Mouse (Mus musculus): ENCODE measurements around the gene Sla2. TPM values are rescaled to one million over a fixed set of nuclear protein-coding genes. Genes with fewer than 3 reads are reported as not detected.
A peak's percentile ranks its signal among the peaks of the same experiment; 100 is the strongest.

Sla2 gene
- polyA plus RNA-seq, 1 experiment from 2014 or later = 0.49 TPM

DNA sequence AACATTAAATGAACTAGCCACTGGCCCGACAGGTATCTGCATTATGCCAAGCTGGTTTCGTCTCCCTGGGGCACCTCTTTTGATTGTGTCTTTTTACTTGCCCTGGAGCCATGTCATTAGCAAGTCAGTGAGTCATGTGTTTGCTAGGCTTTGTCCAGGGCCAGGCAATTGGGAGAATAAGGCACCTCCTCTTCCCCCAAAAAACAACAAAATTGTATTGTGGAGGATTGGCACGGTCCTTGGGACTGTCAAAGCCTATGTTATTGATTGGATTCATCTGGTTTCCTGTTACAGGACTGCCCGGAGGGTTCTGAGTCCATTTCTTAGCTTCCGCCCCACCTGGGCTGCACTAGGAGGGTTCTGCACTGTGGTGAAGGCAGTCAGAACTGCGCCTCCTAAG lies 39.3 kb downstream of the Sla2 start:
- Histone ChIP-seq H3K9me3 (ENCODE audit: low read length) (no peaks in the 10 kb centered on the region), H3K36me3 (ENCODE audit: insufficient read depth, low read length) (no peaks in the 10 kb centered on the region), H3K4me3 (ENCODE audit: low read depth, low read length) (no peak overlapping the region), H3K4me1 (ENCODE audit: insufficient read depth, low read depth, low read length) (peaks cover 22% of the 10 kb centered on the region), H3K4me2 (replicated peaks; ENCODE audit: low read depth, low read length) (no peak overlapping the region), H3K27ac (ENCODE audit: low read length) (no peak overlapping the region), H3K9ac (replicated peaks; ENCODE audit: low read depth) (no peak overlapping the region), H3K27me3 (replicated peaks; ENCODE audit: insufficient read depth, low read length) (no peaks in the 10 kb centered on the region)
- TF ChIP-seq CTCF (IDR thresholded peaks at IDR 0.05) = no peak
- no peak for TF ChIP-seq EP300 (IDR thresholded peaks at IDR 0.05)
- WGBS = 72% methylated on average over 6 of the region's 6 CpGs
- no peak for ATAC-seq
- no peak for DNase-seq (ENCODE audit: low spot score)

- Histone ChIP-seq H3K36me3 (ENCODE audit: insufficient read depth, low read length) (no peaks in the 10 kb centered on the region), H3K27ac (ENCODE audit: low read length) (peak overlapping the region; percentile 66; the same call in 1 of the 2 replicates), H3K9ac (replicated peaks; ENCODE audit: low read depth) (no peak overlapping the region), H3K4me1 (ENCODE audit: insufficient read depth, low read depth, low read length) (peaks cover 36% of the 10 kb centered on the region), H3K4me2 (replicated peaks; ENCODE audit: low read depth, low read length) (no peak overlapping the region), H3K9me3 (ENCODE audit: low read length) (no peaks in the 10 kb centered on the region), H3K4me3 (ENCODE audit: low read depth, low read length) (no peak overlapping the region), H3K27me3 (replicated peaks; ENCODE audit: insufficient read depth, low read length) (no peaks in the 10 kb centered on the region)
- TF ChIP-seq EP300 (IDR thresholded peaks at IDR 0.05) (no peak), CTCF (IDR thresholded peaks at IDR 0.05) (no peak)
- peak; percentile 46 for DNase-seq (ENCODE audit: low spot score)
- WGBS = 21% methylated on average over 10 of the region's 10 CpGs
- no peak for ATAC-seq
These were observed 42.3 kb downstream of the Sla2 start for GRCm38 (mm10) chr2:156844715-156845114.

- TF ChIP-seq CTCF (IDR thresholded peaks at IDR 0.05) (no peak), EP300 (IDR thresholded peaks at IDR 0.05) (no peak)
- Histone ChIP-seq H3K9me3 (ENCODE audit: low read length) (no peaks in the 10 kb centered on the region), H3K27ac (ENCODE audit: low read length) (no peak overlapping the region), H3K4me3 (ENCODE audit: low read depth, low read length) (no peak overlapping the region), H3K27me3 (replicated peaks; ENCODE audit: insufficient read depth, low read length) (no peaks in the 10 kb centered on the region), H3K9ac (replicated peaks; ENCODE audit: low read depth) (no peak overlapping the region), H3K4me2 (replicated peaks; ENCODE audit: low read depth, low read length) (no peak overlapping the region), H3K36me3 (ENCODE audit: insufficient read depth, low read length) (no peaks in the 10 kb centered on the region), H3K4me1 (ENCODE audit: insufficient read depth, low read depth, low read length) (peaks cover 36% of the 10 kb centered on the region)
- DNase-seq (ENCODE audit: low spot score) = no peak
- 60% methylated on average over 10 of the region's 10 CpGs for WGBS
- ATAC-seq = no peak
These were observed 43.7 kb downstream of the Sla2 start for GRCm38 (mm10) chr2:156843331-156843730.

- Histone ChIP-seq H3K4me1 (ENCODE audit: insufficient read depth, low read depth, low read length) (peaks cover 36% of the 10 kb centered on the region), H3K4me2 (replicated peaks; ENCODE audit: low read depth, low read length) (no peak overlapping the region), H3K27me3 (replicated peaks; ENCODE audit: insufficient read depth, low read length) (no peaks in the 10 kb centered on the region), H3K4me3 (ENCODE audit: low read depth, low read length) (no peak overlapping the region), H3K27ac (ENCODE audit: low read length) (no peak overlapping the region), H3K9ac (replicated peaks; ENCODE audit: low read depth) (no peak overlapping the region), H3K36me3 (ENCODE audit: insufficient read depth, low read length) (no peaks in the 10 kb centered on the region), H3K9me3 (ENCODE audit: low read length) (no peaks in the 10 kb centered on the region)
- ATAC-seq (no peak), DNase-seq (ENCODE audit: low spot score) (no peak)
- WGBS = 20% methylated on average over 11 of the region's 11 CpGs
- no peak for TF ChIP-seq EP300 (IDR thresholded peaks at IDR 0.05)
- no peak for TF ChIP-seq CTCF (IDR thresholded peaks at IDR 0.05)
These were observed 44.3 kb downstream of the Sla2 start for GRCm38 (mm10) chr2:156842711-156843110.

- peak; percentile 28 for TF ChIP-seq CTCF (IDR thresholded peaks at IDR 0.05)
- no peak for TF ChIP-seq EP300 (IDR thresholded peaks at IDR 0.05)
- DNase-seq (ENCODE audit: low spot score) (peak; percentile 50), ATAC-seq (no peak)
- H3K9me3 ChIP-seq (ENCODE audit: low read length) = no peaks in the 10 kb centered on the region
- H3K4me2 ChIP-seq (replicated peaks; ENCODE audit: low read depth, low read length) = peak overlapping the region; percentile 92
- 15% methylated on average over 20 of the region's 20 CpGs for WGBS
- H3K27ac ChIP-seq (ENCODE audit: low read length) = peak overlapping the region; percentile 44
- no peaks in the 10 kb centered on the region for H3K36me3 ChIP-seq (ENCODE audit: insufficient read depth, low read length)
- H3K9ac ChIP-seq (replicated peaks; ENCODE audit: low read depth) = no peak overlapping the region
- peak overlapping the region; percentile 82; the same call in 1 of the 2 replicates for H3K4me3 ChIP-seq (ENCODE audit: low read depth, low read length)
- H3K4me1 ChIP-seq (ENCODE audit: insufficient read depth, low read depth, low read length) = peaks cover 36% of the 10 kb centered on the region
- no peaks in the 10 kb centered on the region for H3K27me3 ChIP-seq (replicated peaks; ENCODE audit: insufficient read depth, low read length)
These were observed 44.9 kb downstream of the Sla2 start for GRCm38 (mm10) chr2:156841841-156842706.

DNA sequence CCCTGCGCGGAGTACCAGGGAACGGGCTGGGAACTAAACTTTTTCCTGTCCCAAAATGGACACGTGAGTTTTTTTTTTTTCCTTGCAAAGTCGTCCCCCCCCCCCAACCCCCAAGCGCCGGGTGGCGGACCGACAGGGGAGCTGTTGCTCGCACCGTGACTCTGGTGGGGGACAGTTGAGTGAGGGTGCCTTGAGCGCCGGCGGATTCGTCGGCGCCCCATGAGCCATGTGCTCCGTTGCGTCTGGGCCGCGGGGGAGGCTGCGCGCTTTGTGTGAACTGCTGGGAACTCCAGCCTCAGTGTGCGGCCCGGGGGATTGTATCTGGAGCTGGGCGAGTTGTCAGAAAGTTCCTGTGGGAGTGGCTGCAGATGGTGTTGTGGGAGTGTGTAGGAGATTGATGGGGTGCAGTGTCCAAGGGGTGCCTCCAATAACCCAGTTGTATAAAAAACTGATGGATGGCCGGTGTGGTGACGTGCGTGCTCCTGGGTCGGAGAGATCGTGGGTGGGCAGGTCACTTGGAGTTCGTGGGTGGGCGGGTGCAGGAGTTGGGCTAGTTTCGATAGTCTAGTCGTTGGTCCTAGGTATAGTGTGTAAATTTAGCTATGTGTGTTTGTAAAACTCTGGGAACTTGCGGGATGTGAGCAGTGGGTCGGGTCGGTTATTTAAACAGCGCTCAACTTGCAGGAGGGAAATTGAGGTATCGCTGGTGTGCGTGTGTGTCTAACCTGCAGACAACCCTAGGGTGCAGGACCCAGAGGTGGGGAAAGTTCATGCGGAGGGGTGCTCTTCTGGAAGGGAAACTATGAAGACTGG lies 45.8 kb downstream of the Sla2 start:
- peak; percentile 25 for ATAC-seq
- H3K9me3 ChIP-seq (ENCODE audit: low read length) = no peaks in the 10 kb centered on the region
- peak; percentile 65 for DNase-seq (ENCODE audit: low spot score)
- peak; percentile 14; the same call in 1 of the 2 replicates for TF ChIP-seq CTCF (IDR thresholded peaks at IDR 0.05)
- TF ChIP-seq EP300 (IDR thresholded peaks at IDR 0.05) = no peak
- peak overlapping the region; percentile 65 for H3K9ac ChIP-seq (replicated peaks; ENCODE audit: low read depth)
- peaks cover 34% of the 10 kb centered on the region for H3K4me1 ChIP-seq (ENCODE audit: insufficient read depth, low read depth, low read length)
- WGBS = under 1% methylated on average over 35 of the region's 42 CpGs
- H3K4me3 ChIP-seq (ENCODE audit: low read depth, low read length) = peak overlapping the region; percentile 82
- H3K36me3 ChIP-seq (ENCODE audit: insufficient read depth, low read length) = no peaks in the 10 kb centered on the region
- H3K27me3 ChIP-seq (replicated peaks; ENCODE audit: insufficient read depth, low read length) = no peaks in the 10 kb centered on the region
- H3K4me2 ChIP-seq (replicated peaks; ENCODE audit: low read depth, low read length) = peak overlapping the region; percentile 92
- peak overlapping the region; percentile 85 for H3K27ac ChIP-seq (ENCODE audit: low read length)

All from lung, postnatal 0 days (tissue).